Mouse (Mus musculus) C2C12 (cell line): Measurements from ENCODE around the gene Mzf1.

Experiments
- CTCF ChIP-seq: IDR thresholded peaks from one replicate; pipeline ENCODE4 v1.5.1; 2011; ENCODE audit not compliant: control insufficient read depth, insufficient read depth, insufficient read length
- MAX ChIP-seq: IDR thresholded peaks from one replicate; pipeline ENCODE4 v1.6.1; 2011; ENCODE audit warnings: mild to moderate bottlenecking, control low read depth
- MYOD1 ChIP-seq: IDR thresholded peaks from one replicate; pipeline ENCODE4 v1.6.1; 2011; ENCODE audit warnings: low read depth; ENCODE audit not compliant: control insufficient read depth, insufficient read length

- TF ChIP-seq CTCF: no peak
- TF ChIP-seq MAX: no peak
- no peak for TF ChIP-seq MYOD1
These were observed 39.3 kb downstream of the Mzf1 start for GRCm38 (mm10) chr7:13015217-13015616.
